Mouse (Mus musculus): ENCODE measurements around the gene Adgrb3.

Adgrb3 gene

DNA sequence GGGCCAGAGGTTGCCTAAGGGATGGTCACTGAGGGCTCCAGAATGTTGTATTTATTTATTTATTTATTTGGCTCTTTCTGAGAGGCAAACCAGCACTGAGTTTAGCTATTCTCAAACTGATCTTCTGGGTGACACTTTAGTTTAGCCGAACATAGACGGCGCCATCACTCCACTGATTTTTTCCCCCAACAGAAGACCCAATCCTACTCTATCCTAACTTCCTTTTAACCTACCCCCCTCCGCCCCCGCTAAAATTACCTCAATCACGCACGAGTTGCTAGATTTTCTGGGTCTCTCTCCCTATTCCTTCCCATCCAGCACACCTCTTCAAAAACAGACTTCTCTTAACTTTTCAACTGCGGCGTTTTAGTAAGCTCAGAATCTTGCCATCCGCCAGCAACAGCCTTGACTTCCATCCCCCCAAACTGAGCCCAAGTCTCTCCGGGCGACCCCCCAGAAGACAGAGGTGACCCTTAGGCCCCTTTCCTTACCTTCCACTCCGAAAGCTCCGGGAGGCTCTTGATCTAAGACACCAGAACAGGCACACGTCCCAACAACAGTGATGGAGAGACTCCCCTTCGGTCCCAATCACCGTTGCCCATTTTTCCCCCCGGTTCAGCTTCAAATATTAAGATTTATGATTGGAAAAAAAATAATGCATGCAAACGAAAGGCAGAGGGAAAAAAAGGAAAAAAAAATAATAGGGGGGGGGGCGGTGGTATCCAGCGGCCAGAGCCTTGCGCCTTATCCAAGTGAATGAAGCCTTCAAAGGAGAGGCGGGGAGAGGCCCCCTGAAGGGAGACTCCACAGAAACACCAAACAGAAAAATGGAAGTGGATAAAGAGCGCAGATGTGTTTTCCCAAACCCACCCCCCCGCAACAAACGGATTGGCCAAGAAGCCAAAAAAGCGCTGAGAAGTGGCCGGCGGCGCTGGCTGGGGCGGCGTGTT is at the start of gene Adgrb3:
Adgrb3 (minus strand) TSS at position 737 of the 950 bp plus-strand sequence.
- no peak for DNase-seq (ENCODE audit: low spot score)

DNA sequence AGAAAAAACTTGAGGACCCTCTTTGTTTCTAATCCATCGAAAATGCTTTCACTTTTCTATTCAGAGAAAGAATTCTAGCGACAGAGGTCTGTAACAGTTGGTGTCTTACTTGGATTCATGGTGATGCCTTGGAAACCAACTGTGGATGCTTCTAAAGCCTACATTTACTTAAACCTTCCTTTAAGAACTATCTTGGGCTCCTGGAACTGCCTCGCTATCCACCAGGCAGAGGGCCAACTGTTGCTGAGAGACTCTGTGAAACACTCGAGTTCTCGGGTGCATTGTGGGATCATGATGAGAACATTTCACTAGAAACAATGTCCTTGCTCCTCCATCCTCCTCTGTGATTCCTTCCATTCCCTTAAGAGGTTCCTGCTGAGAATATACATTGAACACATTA is 48.0 kb upstream of the Adgrb3 start:
- no peak for DNase-seq (ENCODE audit: low spot score)

DNA sequence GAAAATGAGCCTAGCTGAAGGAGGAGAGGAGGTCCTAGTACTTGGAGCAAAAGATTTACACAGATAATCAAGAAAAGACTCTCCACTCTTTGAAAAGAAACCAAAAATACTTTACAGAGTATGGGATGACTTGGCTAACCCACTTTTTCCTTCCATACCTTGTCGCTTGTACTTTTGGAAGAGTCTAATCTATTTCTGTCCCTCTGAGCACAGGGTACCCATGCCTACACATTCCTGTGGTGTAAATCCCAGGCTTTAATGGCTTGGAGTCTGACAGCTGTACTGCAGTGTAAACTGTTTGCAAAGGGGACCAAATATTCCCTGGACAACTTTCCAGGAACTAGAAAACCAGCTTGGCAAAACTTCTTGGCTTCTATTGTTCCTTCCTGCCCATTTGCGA is 28.0 kb upstream of the Adgrb3 start:
- no peak for DNase-seq (ENCODE audit: low spot score)

DNA sequence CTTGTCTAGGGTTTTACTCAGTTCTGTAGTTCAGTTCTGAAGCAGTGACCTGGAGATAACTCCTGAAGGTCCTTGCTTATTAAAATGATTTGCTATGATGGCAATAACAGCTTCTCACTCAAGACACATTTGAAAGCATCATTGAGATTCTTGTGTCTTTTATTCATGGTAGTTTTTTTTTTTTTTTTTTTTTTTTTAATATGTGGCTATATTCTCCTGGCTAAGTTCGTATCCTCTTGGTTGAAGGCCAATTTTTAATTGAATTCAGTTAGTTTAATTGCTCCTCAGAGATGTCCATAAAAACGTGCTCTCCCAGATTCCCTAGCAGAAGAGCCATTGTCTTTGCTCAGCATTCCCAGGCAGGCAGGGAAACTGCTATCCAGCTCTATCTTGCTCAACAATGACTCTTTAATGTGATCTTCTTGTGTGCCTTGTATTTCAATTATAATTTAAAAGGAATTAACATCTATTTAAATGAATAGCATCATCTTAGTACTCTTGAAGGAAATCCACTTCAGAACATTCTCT is 25.0 kb upstream of the Adgrb3 start:
- DNase-seq (ENCODE audit: low spot score): no peak

DNA sequence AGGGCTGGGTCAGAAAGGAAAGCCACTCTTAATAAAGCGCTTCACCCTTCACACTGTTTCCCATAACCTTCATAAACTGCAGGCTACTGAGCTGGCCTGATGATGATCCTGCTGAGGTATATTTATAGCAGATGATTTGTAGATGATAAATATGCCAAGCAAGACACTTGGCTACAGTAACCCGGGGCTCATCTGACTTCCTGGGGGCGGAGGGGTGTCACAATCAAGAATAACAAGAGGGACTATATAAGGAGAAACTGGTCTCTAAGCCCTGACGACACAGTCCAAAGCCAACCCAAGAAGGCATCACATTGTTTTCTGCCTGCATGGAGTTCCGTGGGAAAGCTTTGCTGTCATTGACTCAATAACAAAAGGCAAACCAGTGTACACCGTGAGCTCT is 2.8 kb upstream of the Adgrb3 start:
- DNase-seq (ENCODE audit: low spot score): no peak

DNA sequence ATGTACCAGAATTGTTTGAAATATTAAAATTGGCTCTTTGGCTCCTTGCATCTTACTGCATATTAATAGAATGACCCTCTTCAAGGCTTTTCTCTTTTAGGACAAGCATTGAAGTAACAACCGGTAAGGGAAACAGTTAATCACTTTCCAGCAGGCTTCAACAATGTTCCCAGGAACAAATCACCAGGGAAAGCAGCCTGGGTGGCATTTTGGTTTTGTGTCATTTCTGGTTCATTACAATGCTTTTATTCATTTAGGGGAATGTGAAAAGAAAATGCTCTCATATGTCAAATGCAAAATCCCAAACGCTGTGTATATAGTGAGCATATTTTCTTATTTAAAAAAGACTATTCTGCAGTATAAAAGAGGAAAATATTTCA is 2.0 kb upstream of the Adgrb3 start:
- DNase-seq (ENCODE audit: low spot score): no peak

DNA sequence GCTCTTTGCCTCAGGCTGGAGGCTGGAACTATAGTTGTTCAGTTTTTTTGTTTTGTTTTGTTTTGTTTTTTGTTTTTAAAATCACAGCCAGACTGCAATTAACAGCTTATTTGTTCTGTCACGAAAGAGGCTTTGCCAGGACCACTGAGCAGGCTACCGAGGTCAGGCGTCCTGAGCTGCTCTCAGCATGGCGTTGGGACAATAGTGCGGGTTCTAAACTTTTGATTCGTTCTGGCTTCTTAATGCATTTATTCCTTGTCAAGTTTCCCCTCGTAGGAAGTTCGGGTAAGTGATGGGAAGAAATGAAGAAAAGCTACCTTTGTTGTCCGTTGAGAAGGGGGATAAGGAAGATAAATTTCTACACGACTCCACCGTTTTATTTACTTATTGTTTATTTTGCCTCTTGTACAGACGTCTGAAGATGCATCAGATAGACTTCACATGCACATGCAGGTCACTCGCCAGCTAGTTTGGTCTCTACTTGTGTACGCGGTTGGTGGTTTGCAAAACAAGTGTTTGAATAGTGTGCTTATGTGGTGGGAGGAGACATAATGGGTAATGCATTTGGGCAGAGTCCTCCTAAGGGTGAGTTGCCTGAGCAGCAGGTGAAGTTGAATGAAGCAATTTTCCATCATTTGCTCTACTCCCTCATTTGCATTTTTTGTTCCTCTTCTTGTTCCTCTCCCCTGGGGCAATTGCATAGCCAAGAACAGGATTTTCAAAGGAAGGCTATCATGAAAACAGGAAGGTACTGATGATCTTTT is 1.4 kb upstream of the Adgrb3 start:
- DNase-seq (ENCODE audit: low spot score): no peak

DNA sequence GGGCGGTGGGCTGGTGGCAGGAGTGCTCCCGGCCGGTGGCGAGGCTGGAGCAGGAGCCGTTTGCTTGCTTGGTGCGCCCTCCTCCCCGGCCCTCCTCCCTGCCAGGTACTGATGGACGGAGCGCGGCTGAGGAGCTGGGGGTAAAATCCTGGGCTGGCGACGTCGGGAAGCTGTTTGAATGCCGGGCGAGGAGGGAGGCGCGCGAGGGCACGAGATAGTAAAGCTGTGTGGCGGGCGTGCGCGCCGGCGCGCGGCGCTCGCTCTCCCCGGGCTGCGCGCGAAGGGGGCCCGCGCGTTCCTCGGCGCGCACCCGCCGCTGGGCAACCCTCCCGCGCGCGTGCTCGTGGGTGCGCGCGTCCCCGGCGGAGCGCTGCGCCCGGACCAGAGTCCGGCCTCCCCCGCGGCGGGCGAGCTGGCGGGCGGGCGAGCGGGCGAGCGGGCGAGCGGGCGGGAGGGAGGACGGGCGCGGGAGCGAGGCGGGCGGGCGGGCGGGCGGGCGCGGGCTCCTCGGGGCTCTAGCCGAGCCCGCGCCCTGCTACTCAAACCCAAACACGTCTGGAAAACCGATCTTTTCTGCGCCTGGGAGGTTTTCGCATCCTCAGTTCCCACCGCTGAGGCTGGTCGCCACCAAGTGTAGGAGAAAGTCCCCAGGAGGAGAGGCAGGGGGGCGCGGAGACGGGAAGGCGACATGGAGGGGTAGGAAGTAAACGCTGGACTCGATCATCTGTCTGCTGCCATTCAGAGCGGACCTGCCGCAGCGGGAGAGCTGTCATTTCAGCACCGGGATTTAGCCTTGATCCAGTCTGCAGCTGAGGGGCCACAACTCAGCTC is 629 bp upstream of the Adgrb3 start:
- DNase-seq (ENCODE audit: low spot score): no peak

DNA sequence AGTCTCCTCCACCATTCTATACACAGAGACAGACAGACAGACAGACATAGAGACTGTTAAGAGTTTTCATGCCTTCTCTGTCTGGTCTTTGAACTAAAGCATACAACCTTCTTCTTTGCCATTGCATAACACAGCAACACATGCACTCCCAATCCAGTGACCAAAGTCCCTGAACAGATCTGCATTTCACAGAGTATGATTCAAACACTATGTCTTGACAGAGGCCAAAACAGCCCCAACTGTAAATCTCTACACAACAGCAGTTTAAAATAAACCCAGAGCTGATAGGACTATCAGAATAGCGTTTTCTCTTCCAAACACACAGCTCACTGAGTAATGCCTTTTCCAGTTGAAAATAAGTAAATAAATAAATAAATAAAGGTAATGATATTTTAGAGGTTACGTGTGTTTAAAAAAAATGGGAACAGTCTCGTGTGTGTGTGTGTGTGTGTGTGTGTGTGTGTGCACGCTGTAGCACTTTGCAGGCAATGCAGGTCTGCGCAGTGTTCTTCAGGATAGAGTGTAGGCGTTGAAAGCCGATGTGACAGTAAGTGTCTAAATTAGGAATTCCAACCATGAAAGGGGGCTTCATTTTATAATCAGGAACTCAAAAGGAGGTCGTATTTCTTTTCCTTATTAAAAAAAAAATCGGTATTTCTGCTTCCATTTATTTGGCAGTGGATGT is 1.3 kb downstream of the Adgrb3 start:
- no peak for DNase-seq (ENCODE audit: low spot score)

DNA sequence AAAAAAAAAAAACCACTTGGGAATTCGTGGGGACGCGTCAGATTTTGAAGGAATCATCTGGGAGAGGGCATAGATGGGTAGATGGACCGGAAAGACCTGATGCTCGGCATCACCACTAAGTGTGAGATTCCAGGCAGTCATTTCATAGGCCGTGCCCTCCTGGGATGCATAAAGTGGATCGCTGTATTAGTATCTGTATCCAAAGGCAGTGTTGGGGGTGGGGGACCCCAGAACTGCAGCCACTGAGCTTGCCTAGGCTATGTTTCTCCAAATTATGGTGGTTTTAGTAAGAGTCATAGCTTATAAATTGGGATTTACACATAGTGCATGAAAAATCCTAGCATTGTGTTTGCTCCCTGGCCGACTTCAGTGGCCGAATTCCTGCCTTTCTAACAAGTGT is 2.1 kb downstream of the Adgrb3 start:
- DNase-seq (ENCODE audit: low spot score): no peak

DNA sequence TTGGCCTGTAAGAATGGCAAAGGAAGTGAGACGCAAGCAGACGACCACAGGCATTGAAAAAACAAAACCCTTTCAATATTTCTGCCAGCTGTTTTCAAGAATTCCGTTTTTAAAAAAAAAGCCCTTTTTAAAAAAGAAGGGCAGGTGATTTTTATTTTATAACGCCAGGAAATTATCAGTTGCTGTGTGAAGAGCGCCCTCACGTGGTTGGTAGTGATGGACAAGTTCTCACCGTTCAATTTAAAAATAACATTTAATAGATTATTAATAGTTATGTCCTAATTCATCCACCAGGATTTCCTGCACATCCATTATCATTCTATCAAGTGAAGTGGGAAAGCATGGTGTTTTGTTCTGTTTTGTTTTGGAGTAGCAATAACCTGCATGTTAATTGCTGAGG is 2.7 kb downstream of the Adgrb3 start:
- no peak for DNase-seq (ENCODE audit: low spot score)

DNA sequence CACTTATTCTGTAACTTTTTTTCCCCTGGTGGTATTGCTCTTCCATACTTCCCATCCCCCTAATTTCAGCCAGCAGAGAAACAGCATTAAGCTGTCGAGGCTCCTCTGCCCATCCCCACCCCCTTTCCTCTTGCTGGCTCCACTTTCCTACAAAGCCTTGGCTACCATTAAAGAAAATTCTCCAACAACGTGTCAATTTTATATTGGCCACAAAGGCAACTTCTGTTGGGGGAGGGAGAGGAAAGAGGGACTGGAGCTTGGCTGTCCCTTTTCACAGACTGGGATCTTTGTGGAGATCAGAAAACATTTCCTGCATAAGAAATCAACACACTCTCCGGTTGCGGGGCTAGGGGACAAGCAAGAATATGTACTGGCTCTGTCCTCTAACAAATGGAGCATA is 4.9 kb downstream of the Adgrb3 start:
- DNase-seq (ENCODE audit: low spot score): no peak

DNA sequence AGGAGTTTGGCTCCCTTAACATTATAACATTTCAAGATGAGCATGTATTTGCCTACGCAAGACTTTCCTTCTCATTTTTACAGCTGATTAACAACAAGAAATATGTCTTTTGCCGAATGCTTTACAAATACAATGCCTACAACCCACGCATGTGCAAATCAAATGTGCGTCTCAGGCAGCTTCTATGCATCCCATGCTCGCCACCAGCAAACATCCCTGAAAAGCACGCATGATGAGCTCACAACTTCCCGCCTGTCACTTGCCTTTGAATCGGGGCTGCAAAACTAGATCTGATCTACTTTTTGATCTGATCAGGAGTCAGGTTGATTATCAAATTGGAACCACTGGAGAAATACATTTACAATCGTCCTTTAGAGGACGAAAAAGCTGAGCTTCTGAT is 5.5 kb downstream of the Adgrb3 start:
- DNase-seq (ENCODE audit: low spot score): no peak

DNA sequence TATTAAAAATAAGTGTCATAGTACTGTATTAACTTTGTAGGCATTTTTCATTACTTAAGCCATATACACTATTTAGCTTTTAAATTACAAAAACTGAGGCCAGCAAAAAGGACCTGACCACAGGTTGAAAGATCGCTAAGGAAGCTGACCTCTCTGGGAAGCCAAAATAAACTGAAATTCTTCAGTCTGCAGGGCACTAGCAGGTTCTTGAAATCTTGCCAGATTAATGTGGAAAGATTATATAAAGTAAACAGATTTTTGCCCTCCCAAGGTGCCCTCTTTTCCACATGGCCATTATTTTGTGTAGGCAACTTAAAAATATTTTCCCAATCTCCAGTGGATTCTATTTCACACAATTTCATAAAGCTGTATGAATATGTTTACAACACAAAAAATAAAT is 14.0 kb downstream of the Adgrb3 start:
- no peak for DNase-seq (ENCODE audit: low spot score)

DNA sequence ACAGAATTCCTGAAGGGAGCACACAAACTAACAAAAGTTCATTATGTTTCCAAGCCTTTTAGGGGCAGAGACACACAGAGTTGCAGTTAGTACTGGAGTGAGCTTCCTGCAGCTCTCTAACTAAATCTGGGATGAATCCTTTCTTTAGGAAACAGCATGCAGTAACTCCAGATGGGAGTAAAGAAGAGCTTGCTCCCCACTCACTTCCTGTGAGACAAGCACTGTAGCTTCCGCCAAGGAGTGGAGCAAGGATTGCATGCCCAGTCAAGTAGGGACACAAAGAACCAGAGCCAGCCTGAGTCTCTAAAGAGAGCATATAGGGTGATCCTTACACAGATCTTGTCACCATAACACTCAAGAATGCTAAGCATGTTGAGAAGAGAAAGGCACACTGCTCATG is 50.7 kb downstream of the Adgrb3 start:
- no peak for DNase-seq (ENCODE audit: low spot score)

DNA sequence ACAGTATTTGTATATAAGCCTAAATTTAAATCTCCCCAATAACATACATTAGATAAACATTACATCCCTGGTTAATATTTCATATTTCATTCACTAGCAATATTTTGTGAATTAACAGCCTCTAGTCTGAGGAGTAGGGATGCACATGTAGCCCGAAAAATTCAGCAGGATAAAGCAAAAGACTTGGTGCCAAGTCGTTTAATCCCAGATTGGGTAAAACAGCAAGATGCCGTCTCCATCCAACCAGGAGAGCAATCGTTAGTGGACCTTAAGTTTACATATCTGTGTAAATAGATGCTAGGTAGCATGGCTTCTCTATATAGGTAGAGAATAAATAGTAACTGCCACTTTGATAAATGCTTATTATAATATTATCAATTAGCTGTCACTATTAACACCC is 52.0 kb downstream of the Adgrb3 start:
- DNase-seq (ENCODE audit: low spot score): no peak

DNA sequence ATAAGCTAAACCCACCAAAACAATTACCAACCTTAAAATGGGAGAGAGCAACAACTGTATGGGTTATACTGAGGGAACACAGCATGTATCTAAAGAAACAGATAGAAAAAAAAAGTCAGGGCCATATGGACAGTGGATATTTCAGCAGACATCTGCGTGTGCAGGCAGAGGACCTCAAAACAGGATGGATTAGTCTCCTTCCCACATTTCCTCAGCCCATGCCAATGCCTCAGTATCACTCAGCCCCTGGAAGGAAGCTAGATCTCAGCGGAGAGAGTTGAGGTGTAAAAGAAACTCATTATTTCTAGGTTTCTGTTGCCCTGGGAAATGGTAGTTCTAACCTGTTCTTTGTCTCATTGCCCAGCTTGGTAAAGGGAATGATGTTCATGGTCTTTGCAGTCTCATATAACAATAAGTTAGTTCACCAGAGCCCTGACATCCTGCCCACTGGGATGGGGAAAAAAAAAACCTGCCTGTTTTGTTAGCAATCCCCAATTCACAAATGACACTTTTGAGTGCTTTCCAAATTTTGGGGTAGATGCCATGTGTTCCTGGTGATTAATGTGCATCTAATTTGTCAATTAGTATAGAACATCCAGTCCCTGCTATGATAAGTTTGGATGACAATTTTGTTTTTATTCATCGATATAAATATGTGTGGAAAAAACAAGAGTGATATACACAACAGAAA is 53.9 kb downstream of the Adgrb3 start:
- no peak for DNase-seq (ENCODE audit: low spot score)

DNA sequence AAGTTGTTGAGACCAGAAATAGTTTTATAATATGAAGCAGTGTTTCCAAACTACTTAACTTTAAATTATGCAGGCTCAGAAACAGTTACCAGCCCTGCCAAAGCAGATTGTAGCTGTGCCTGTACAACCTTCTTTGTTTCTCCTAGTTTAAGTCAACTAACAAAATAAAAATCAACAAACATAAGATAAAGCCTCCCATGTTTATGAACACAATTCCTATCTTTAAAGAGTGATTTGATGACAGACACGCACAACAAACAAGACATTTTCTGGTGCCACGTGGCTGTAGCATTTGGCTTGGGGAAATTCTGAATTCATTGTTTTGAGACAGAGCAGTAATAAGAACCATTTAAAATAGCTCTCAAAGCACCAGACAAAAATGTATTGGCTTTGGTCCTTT is 60.5 kb downstream of the Adgrb3 start:
- no peak for DNase-seq (ENCODE audit: low spot score)

DNA sequence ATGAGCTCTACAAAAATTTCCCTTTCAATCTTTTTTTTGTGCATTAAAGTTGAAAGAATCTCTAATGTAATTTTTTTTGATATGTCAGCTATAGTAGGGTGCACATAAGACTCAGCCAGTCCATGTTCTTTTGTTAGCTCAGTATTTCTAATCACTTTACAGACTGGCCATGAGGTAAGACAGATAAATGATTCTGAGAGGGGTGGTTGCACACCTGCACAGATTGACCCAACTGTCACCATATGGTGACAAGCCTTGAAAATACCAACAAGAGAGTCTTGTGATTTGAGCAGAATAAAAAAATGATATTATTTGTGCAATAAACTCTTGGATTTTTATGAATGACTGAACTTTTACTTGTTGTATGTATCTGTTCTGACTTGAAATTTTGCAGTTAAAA is 74.2 kb downstream of the Adgrb3 start:
- DNase-seq (ENCODE audit: low spot score): no peak

DNA sequence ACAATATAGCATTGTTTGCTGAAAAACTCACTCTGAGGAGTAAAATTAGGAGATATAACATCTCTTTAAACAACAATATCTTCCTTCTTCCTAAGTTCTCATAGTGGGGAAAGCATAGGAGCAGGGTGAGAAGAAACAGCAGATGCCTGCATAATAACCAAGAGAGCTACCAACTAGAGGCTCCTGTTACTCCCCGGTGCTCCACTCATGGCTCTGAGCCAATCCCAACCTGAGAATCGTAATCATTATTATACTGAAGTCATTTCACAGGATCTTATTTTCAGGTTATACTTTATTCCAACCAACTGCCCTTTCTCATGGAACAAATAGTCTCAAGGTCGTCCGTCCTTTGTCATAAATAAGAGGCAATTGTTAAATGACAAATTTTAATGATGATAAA is 75.0 kb downstream of the Adgrb3 start:
- no peak for DNase-seq (ENCODE audit: low spot score)

DNA sequence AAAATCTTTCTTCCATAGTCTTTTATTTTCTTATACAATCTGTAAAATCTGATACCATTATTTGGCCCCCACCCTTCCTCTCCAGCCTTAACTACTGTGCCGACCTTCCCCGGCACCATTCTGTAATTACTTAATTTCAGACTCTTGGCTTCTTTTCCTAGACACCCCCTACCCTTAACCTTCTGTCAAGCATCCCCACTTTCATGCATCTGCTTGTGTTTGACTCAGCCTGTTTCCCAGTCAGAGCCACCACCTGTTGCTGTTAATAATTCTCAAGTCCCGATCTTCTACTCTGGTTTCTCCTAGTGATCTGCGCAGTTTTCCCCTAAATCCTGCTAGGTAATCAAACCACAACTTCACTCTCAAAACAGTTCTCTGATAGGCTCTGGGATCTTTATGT is 83.9 kb downstream of the Adgrb3 start:
- no peak for DNase-seq (ENCODE audit: low spot score)
